ENCODE assay signal across 9 mouse cellular contexts in the genomic region with DNA sequence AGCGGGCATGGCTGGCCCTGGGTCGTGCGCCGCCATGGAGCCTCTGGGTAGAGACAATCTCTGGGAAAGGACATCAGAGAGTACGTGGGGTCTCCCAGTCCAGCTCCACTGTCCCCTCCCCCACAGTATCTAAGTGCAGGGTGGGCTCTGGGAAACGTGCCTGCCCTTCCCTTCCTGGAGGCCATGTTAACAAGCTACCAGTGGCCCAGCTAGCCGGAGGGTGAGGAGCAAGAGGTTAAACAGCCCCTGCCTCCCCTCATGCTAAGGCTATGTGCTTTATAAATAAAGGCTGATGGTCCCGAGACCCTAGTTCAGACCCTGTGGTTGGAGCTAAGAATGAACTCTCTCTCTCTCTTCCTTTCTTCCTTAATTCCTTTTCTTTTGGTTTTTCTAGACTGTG. TPM values are rescaled to one million over a fixed set of nuclear protein-coding genes. Genes with fewer than 3 reads are reported as not detected.
DNase-seq lines count a peak whose midpoint lies in the region; ATAC-seq and TF ChIP-seq lines count a peak whose summit lies in the region.
"Had no signal": no experiment of that assay in that cellular context is flagged by ENCODE, and none has a peak within 500 bp of the region (broad histone marks: within the 10 kb centered on the region; RNA-seq: fewer than 3 reads in every experiment).

No protein-coding gene starts in this region.

- 13% methylated on average over 8 of the region's 8 CpGs for WGBS in kidney, embryonic 15.5 days
- WGBS in limb, embryonic 10.5 days = 18% methylated on average over 8 of the region's 8 CpGs

- no peaks in the 10 kb centered on the region for H3K9me3 ChIP-seq in kidney, embryonic 15.5 days (replicated peaks)
- H3K9me3 ChIP-seq in ES-E14 (ENCODE audit: control insufficient read depth, insufficient read depth, low read depth, low read length) = no peaks in the 10 kb centered on the region
- H3K9me3 ChIP-seq in limb, embryonic 10.5 days (replicated peaks) = no peaks in the 10 kb centered on the region

- H3K4me3 ChIP-seq in gastrocnemius, adult 2 months = no peak overlapping the region
- H3K4me3 ChIP-seq in kidney, embryonic 15.5 days (replicated peaks) = peak overlapping the region; percentile 36
- peak overlapping the region; percentile 46 to 55 for H3K4me3 ChIP-seq in ES-E14 (ENCODE audit: insufficient read depth in 1 of 2, low read depth in 1 of 2, low read length in 2 of 2, poor library complexity in 1 of 2, severe bottlenecking in 1 of 2)
- peak overlapping the region; percentile 35 for H3K4me3 ChIP-seq in limb, embryonic 10.5 days

- H3K4me2 ChIP-seq in kidney, embryonic 15.5 days = peak overlapping the region; percentile 50

- no peaks in the 10 kb centered on the region for H3K36me3 ChIP-seq in kidney, embryonic 15.5 days
- H3K36me3 ChIP-seq in ES-E14 (ENCODE audit: control insufficient read depth, insufficient read depth, low read length, poor library complexity, severe bottlenecking) = no peaks in the 10 kb centered on the region
- no peaks in the 10 kb centered on the region; the same call in 1 of the 2 replicates for H3K36me3 ChIP-seq in limb, embryonic 10.5 days

- peaks cover 78% of the 10 kb centered on the region for H3K27me3 ChIP-seq in kidney, embryonic 15.5 days
- peaks cover 83% of the 10 kb centered on the region for H3K27me3 ChIP-seq in limb, embryonic 10.5 days (ENCODE audit: low read depth, poor library complexity, severe bottlenecking)

- H3K4me1 ChIP-seq in kidney, embryonic 15.5 days = peaks cover 51% of the 10 kb centered on the region
- H3K4me1 ChIP-seq in ES-E14 (ENCODE audit: control insufficient read depth in 2 of 2, insufficient read depth in 2 of 2, low read length in 2 of 2, poor library complexity in 1 of 2) = peaks cover 0 to 19% of the 10 kb centered on the region in 2 experiments; a peak in 1 of 4 replicates
- H3K4me1 ChIP-seq in limb, embryonic 10.5 days = peaks cover 50% of the 10 kb centered on the region

- H3K27ac ChIP-seq in gastrocnemius, adult 2 months = no peak overlapping the region
- no peak overlapping the region for H3K27ac ChIP-seq in kidney, embryonic 15.5 days
- no peak overlapping the region for H3K27ac ChIP-seq in ES-E14 (ENCODE audit: insufficient read depth, low read depth, low read length, poor library complexity, severe bottlenecking)
- no peak overlapping the region for H3K27ac ChIP-seq in limb, embryonic 10.5 days

- ATAC-seq in kidney, embryonic 15.5 days (replicated peaks; ENCODE audit: low FRiP score) = no peak

- H3K9ac ChIP-seq in kidney, embryonic 15.5 days = peak overlapping the region; percentile 27; the same call in 1 of the 2 replicates
- H3K9ac ChIP-seq in ES-E14 (ENCODE audit: insufficient read depth, low read depth, low read length, poor library complexity, severe bottlenecking) = peak overlapping the region; percentile 29; the same call in 1 of the 2 replicates

- in situ Hi-C loops in ES-E14 (cut with MboI; ENCODE audit: low sequenced_read_pairs in 2 of 2, unreplicated experiment in 2 of 2) = no loop called here

- intact Hi-C loops in gastrocnemius, adult 2 months (cut with DNase I) = loop anchor here (5.0 kb wide), 1 partner anchor 140 kb away; no protein-coding TSS in a partner anchor
- intact Hi-C loops in left cerebral cortex, postnatal 10 days (cut with DNase I) = no loop called here

- TF ChIP-seq CTCF in gastrocnemius, adult 2 months (IDR thresholded peaks at IDR 0.05) = no peak

- DNase-seq in gastrocnemius, adult 2 months = peak; percentile 7
- DNase-seq in gastrocnemius, adult 18-20 months (ENCODE audit: low spot score) = no peak
- no peak for DNase-seq in kidney, postnatal 14 days
- DNase-seq in ES-E14 (ENCODE audit: low read depth, low spot score) = no peak
- DNase-seq in limb, embryonic 10.5 days (ENCODE audit: low spot score) = no peak
- DNase-seq in left cerebral cortex, postnatal 10 days (ENCODE audit: extremely low spot score in 1 of 2, low spot score in 2 of 2) = no peak
- no peak for DNase-seq in thymus, postnatal 4 days

TF ChIP-seq in ES-E14, 5 proteins besides CTCF, POLR2A, EP300 and RAD21:
- no peak for TF ChIP-seq CHD2 (IDR thresholded peaks at IDR 0.05; ENCODE audit: low read depth, low read length)
- no peak for TF ChIP-seq HCFC1 (IDR thresholded peaks at IDR 0.05; ENCODE audit: borderline replicate concordance, insufficient read depth, low read length)

RNA-seq across cellular contexts. Expression of gene Amn, which starts 1.1 kb away (rescaled TPM):
- total RNA-seq in gastrocnemius, adult 2 months (2021) = not detected
- not detected for total RNA-seq in gastrocnemius, adult 18-20 months (2021)
- 43.7 and 43.9 TPM in 2 replicates for polyA plus RNA-seq in kidney, embryonic 15.5 days (2015; fragmentation: Nextera tagmentation; extraction: Ambion mirVana)
- 9.3 and 15.5 TPM in 2 replicates for total RNA-seq in ES-E14 (2012; rRNA removed)
- polyA plus RNA-seq in limb, embryonic 10.5 days (2016; fragmentation: Nextera tagmentation; extraction: Ambion mirVana) = 0.30 and 0.33 TPM in 2 replicates
- total RNA-seq in left cerebral cortex, postnatal 10 days (2021) = 10 to 100 TPM; 24.5 to 29.4 TPM
- total RNA-seq: monocyte, adult 5-6 weeks had no signal
